Mouse (Mus musculus): ENCODE results near the gene St7.

- no peak for TF ChIP-seq CTCF (IDR thresholded peaks at IDR 0.05; ENCODE audit: low read depth)
- no peak for TF ChIP-seq EP300 (IDR thresholded peaks at IDR 0.05; ENCODE audit: low read depth)
Measured at GRCm38 (mm10) chr6:17947130-17947831, 254.5 kb downstream of the St7 start.

Measured in heart, postnatal 0 days (tissue).